Mouse (Mus musculus): ENCODE data around the gene Tuft1.

GRCm38 (mm10) chr3:94648755-94649590 lies 9.7 kb downstream of the Tuft1 start:
- TF ChIP-seq POLR2A (IDR thresholded peaks at IDR 0.05; ENCODE audit: low read depth, low read length) (no peak), CTCF (conservative IDR thresholded peaks at IDR 0.05 in 1 of 2, IDR thresholded peaks at IDR 0.05 in 1 of 2; ENCODE audit: low read depth in 2 of 2, low read length in 2 of 2) (no peak), E2F4 (IDR thresholded peaks at IDR 0.05; ENCODE audit: insufficient replicate concordance, low read depth, low read length) (no peak), CHD2 (IDR thresholded peaks at IDR 0.05; ENCODE audit: low read length) (no peak), USF2 (conservative IDR thresholded peaks at IDR 0.05; ENCODE audit: low read depth, low read length) (no peak), MAZ (IDR thresholded peaks at IDR 0.05; ENCODE audit: low read depth, low read length) (no peak), ETS1 (conservative IDR thresholded peaks at IDR 0.05; ENCODE audit: low read depth, low read length) (no peak), ZNF384 (IDR thresholded peaks at IDR 0.05; ENCODE audit: low read depth, low read length) (no peak), UBTF (IDR thresholded peaks at IDR 0.05; ENCODE audit: low read depth, low read length) (no peak), EP300 (IDR thresholded peaks at IDR 0.05; ENCODE audit: low read length) (no peak), ZC3H11A (IDR thresholded peaks at IDR 0.05; ENCODE audit: low read depth, low read length) (no peak)
